Mouse (Mus musculus): ENCODE data around the gene Smarca2.

DNA sequence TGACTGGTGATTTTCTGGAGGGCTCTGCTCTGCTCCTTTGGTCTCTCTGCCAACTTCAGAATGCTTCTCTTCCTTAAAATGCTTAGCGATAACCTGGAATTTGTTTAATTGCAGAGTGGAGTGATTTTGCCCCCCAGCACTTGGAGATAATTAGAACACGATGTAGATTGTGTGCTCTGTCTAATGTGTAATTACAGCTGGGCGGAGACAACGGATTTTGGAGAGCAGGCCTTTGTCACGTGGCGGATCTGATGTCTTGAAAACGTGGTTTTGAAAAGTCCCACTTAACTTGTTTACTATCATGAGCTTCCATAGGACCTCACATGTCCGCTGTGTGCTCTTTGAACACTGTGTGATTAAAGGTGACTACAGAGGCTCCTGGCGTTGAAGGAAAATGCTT, 125.6 kb downstream of the Smarca2 start:
- TF ChIP-seq CTCF (IDR thresholded peaks at IDR 0.05; ENCODE audit: control insufficient read depth, insufficient read depth, insufficient replicate concordance, low read depth, low read length) (no peak), POLR2A (IDR thresholded peaks at IDR 0.05; ENCODE audit: control insufficient read depth, low read depth, low read length) (no peak)
